Mouse (Mus musculus) limb, embryonic 14.5 days (tissue): Measurements from ENCODE around the gene Trim13. TPM values are rescaled to one million over a fixed set of nuclear protein-coding genes. Genes with fewer than 3 reads are reported as not detected.
"Not testable (repeated sequence)": the region's sequence is repeated elsewhere in the genome, so short reads cannot be mapped to it uniquely, and the experiment has no call there.

ENCODE experiments used
- ATAC-seq: fragments of 200-750 bp; cut with Nextera tagmentation; 2 replicates; pipeline ENCODE4 v1.8.0; 2017; ENCODE audit warnings: low read depth, moderate number of reproducible peaks, moderate TSS enrichment; ENCODE audit not compliant: low FRiP score
- DNase-seq: peaks from one replicate; pipeline ENCODE4 v3.0.0-alpha.2; 2015; ENCODE audit warnings: low spot score
- H3K27ac ChIP-seq: fragments of 300-500 bp; sonication (generic); replicated peaks from 2 replicates; pipeline ENCODE4 v1.5.1; 2014; ENCODE audit warnings: low read depth, mild to moderate bottlenecking, low read length, moderate library complexity, mixed read lengths
- H3K27me3 ChIP-seq: fragments of 300-500 bp; sonication (generic); 2 replicates; pipeline ENCODE4 v1.6.1; 2014; ENCODE audit warnings: low read length, mixed read lengths; ENCODE audit not compliant: control insufficient read depth, insufficient read depth
- H3K36me3 ChIP-seq: fragments of 300-500 bp; sonication (generic); 2 replicates; pipeline ENCODE4 v1.6.1; 2014; ENCODE audit warnings: mild to moderate bottlenecking, low read length, moderate library complexity, mixed read lengths; ENCODE audit not compliant: control insufficient read depth, insufficient read depth
- H3K4me1 ChIP-seq: fragments of 300-500 bp; sonication (generic); 2 replicates; pipeline ENCODE4 v1.6.1; 2014; ENCODE audit warnings: antibody characterized with exemption, low read length, mixed read lengths; ENCODE audit not compliant: control insufficient read depth, insufficient read depth
- H3K4me2 ChIP-seq: fragments of 300-500 bp; sonication (generic); replicated peaks from 2 replicates; pipeline ENCODE4 v1.6.1; 2014; ENCODE audit warnings: low read depth, mild to moderate bottlenecking, low read length, moderate library complexity; ENCODE audit not compliant: severe bottlenecking
- H3K4me3 ChIP-seq: fragments of 300-500 bp; sonication (generic); replicated peaks from 2 replicates; pipeline ENCODE4 v1.5.1; 2014; ENCODE audit warnings: low read length
- H3K9ac ChIP-seq: fragments of 300-500 bp; sonication (generic); 2 replicates; pipeline ENCODE4 v1.6.1; 2014; ENCODE audit warnings: mild to moderate bottlenecking, low read depth, low read length, moderate library complexity; ENCODE audit not compliant: severe bottlenecking
- H3K9me3 ChIP-seq: fragments of 300-500 bp; sonication (generic); 2 replicates; pipeline ENCODE4 v1.6.1; 2016; ENCODE audit warnings: low read length; ENCODE audit not compliant: control insufficient read depth
- POLR2A ChIP-seq: fragments of 200-500 bp; IDR thresholded peaks from 2 replicates; pipeline ENCODE4 v1.8.0; 2012; ENCODE audit warnings: inconsistent platforms, mild to moderate bottlenecking, moderate library complexity, borderline replicate concordance; ENCODE audit not compliant: insufficient read depth, insufficient read length; ENCODE audit errors: extremely low read depth
- WGBS: fragments of 180-500 bp; shearing (Covaris S2); extraction: QIAGEN DNeasy Blood & Tissue Kit; methylation state at CpG from one replicate; pipeline ENCODE4 v1.1.7; 2014; 5-methylcytosine and 5-hydroxymethylcytosine counted together
- polyA plus RNA-seq, 2 experiments: library from polyadenylated mRNA; depleted of rRNA in 1 of 2; stranded (reverse) in 1 of 2; unstranded in 1 of 2; fragments of >200 nt; fragmentation: Nextera tagmentation in 1 of 2; extraction: Ambion mirVana in 1 of 2; gene quantifications; 2 replicates each; pipeline versions ENCODE4 v1.2.1 to v1.2.3; 2012 to 2014

The Trim13 gene
- polyA plus RNA-seq, 2 experiments, result 15.6 to 24.0 TPM

DNA sequence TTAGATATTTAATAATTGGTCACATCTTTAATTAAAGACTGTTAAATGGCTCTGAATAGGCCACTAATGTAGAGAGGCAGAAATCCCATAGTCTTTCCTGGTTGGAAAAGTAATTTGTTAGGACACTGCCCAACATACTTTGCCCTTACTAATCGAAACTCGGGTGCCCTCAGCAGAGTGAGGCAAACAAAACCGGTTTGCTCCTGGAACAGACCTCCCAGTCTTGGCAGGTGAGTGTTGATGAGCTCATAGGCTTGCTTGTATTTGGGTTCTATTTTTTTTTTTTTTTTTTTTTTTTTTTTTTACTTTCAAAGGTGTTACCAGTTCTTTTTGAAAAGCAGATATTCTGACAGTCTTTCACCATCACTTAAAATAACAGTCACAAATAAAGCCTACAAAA lies 38.2 kb upstream of the Trim13 start:
- DNase-seq (no peak), ATAC-seq (no peak)
- no peaks in the 10 kb centered on the region for H3K9me3 ChIP-seq
- H3K4me3 ChIP-seq, result no peak overlapping the region
- H3K4me2 ChIP-seq, result no peak overlapping the region
- H3K4me1 ChIP-seq, result no peaks in the 10 kb centered on the region
- H3K36me3 ChIP-seq, result no peaks in the 10 kb centered on the region
- no peak overlapping the region for H3K27ac ChIP-seq
- TF ChIP-seq POLR2A, result no peak
- H3K27me3 ChIP-seq, result no peaks in the 10 kb centered on the region
- WGBS, result 74% methylated on average over 3 of the region's 3 CpGs
- H3K9ac ChIP-seq, result no peak overlapping the region

DNA sequence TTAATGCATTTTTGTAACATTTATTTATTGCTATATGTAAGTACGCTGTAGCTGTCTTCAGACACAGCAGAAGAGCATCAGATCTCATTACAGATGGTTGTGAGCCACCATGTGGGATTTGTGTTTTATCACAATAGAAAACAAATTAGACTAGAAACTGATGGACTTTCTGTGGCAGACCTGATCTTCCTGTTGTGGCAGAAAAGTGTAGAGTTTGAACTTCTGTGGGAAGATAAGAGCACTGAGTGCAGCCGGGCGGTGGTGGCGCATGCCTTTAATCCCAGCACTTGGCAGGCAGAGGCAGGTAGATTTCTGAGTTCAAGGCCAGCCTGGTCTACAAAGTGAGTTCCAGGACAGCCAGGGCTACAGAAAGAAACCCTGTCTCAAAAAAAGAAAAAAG lies 31.8 kb upstream of the Trim13 start:
- not testable (repeated sequence) for H3K9me3 ChIP-seq, DNase-seq, H3K9ac ChIP-seq, ATAC-seq, H3K4me3 ChIP-seq, H3K4me1 ChIP-seq, H3K4me2 ChIP-seq, H3K27ac ChIP-seq, H3K36me3 ChIP-seq, H3K27me3 ChIP-seq
- WGBS, result 88% methylated on average over 4 of the region's 4 CpGs

DNA sequence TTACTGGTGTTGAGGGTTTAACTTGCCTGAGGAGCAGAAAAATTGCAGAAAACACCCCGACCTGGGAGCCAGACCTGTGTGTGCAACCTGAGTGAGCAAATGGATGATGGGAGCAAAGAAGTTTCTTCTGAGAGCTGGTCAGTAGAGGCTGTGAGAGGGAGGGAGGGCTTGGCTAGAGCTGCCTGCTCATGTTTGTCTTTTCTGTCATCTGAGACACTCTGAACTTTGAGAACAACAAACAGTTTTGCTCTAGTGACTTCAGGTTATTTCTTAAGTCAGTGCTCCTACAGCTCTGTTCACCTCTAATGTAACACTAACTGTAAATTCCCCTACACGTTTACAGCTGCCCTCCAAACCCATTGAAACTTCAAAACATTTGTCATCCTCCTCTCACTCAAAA lies 28.7 kb upstream of the Trim13 start:
- H3K9ac ChIP-seq, result no peak overlapping the region
- TF ChIP-seq POLR2A, result no peak
- ATAC-seq (no peak), DNase-seq (no peak)
- H3K4me3 ChIP-seq, result no peak overlapping the region
- H3K27me3 ChIP-seq, result no peaks in the 10 kb centered on the region
- no peaks in the 10 kb centered on the region for H3K9me3 ChIP-seq
- no peak overlapping the region for H3K4me2 ChIP-seq
- H3K4me1 ChIP-seq, result no peaks in the 10 kb centered on the region; the same call in 1 of the 2 replicates
- H3K27ac ChIP-seq, result no peak overlapping the region
- no peaks in the 10 kb centered on the region for H3K36me3 ChIP-seq
- 62% methylated on average over 2 of the region's 2 CpGs for WGBS

DNA sequence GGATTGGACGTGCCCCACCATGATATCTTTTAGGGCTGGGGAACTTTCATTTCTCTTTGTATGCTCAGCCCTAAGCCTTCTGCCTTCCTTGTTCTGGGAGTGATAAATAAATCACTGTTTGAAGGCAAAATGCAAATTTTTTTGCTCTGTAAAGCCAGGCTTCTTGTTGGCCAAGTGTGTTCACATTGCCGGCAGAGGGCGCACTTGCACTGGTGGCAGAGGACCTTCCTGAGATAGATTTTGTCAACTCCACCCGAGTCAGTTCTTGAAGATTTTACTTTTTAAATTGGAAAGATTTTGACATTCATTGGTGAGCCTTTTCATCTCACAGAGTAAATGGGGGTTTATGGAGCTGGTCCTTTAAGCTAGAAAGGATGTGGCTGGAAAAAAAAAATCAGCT lies 26.7 kb upstream of the Trim13 start:
- H3K36me3 ChIP-seq, result no peaks in the 10 kb centered on the region
- DNase-seq (peak; percentile 81), ATAC-seq (no peak)
- no peak overlapping the region for H3K9ac ChIP-seq
- TF ChIP-seq POLR2A, result no peak
- WGBS, result 13% methylated on average over 4 of the region's 4 CpGs
- no peaks in the 10 kb centered on the region for H3K27me3 ChIP-seq
- 0 out of 2 replicates have a peak overlapping the region, but pooled peaks have one; percentile 13 for H3K4me2 ChIP-seq
- H3K27ac ChIP-seq, result no peak overlapping the region
- no peaks in the 10 kb centered on the region for H3K9me3 ChIP-seq
- no peaks in the 10 kb centered on the region; the same call in 1 of the 2 replicates for H3K4me1 ChIP-seq
- no peak overlapping the region for H3K4me3 ChIP-seq

DNA sequence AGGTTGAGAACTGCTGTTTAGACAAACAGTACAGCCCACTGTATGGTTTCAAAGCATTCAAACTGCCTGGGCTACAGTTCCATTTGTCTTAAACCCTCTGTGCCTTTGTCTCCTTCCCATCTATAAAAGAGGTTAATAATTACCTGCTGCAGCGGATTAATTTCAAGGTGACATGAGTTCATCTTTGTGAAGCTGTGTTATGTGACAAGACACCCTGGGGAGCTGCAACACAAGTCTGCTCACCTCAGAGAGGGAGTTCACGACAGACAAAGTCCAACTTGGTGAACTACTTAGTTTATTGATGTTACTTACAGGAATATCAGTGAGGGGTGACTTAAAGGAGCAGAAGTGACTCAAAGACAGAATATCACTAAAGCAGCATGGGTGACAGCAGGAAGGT lies 25.9 kb upstream of the Trim13 start:
- Histone ChIP-seq H3K36me3 (no peaks in the 10 kb centered on the region), H3K4me1 (no peaks in the 10 kb centered on the region; the same call in 1 of the 2 replicates), H3K9ac (no peak overlapping the region), H3K9me3 (no peaks in the 10 kb centered on the region), H3K4me2 (no peak overlapping the region), H3K4me3 (no peak overlapping the region), H3K27me3 (no peaks in the 10 kb centered on the region), H3K27ac (no peak overlapping the region)
- ATAC-seq (no peak), DNase-seq (no peak)
- TF ChIP-seq POLR2A, result no peak
- WGBS, result 70% methylated on average over 2 of the region's 2 CpGs

DNA sequence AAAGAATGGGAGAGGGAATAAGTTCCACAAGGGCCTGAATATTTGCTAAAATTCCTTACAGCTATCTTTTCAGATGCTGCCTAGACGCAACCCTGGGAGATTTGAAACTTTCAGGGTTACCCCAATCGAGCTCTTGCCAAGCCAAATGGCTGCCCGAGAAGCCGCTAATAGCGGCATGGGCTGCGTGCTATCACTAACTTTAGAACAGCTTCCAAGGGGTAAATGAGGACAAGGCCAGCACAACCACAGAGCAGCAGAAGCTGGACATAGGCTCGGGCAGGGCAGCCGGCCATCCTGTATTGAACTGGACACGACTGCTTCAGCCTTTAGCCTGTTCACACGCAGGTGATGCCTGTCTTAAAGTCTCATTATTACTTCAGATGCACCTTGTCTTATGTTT lies 23.0 kb upstream of the Trim13 start:
- Histone ChIP-seq H3K9ac (no peak overlapping the region), H3K4me2 (no peak overlapping the region), H3K36me3 (no peaks in the 10 kb centered on the region), H3K9me3 (no peaks in the 10 kb centered on the region), H3K27me3 (no peaks in the 10 kb centered on the region), H3K4me3 (no peak overlapping the region), H3K4me1 (no peaks in the 10 kb centered on the region; the same call in 1 of the 2 replicates), H3K27ac (no peak overlapping the region)
- TF ChIP-seq POLR2A, result no peak
- 89% methylated on average over 10 of the region's 10 CpGs for WGBS
- ATAC-seq (no peak), DNase-seq (no peak)
